Mouse (Mus musculus): ENCODE data around the gene Gjb6. TPM values are rescaled to one million over a fixed set of nuclear protein-coding genes. Genes with fewer than 3 reads are reported as not detected.

The Gjb6 gene
- polyA plus RNA-seq, 1 experiment: not detected

DNA sequence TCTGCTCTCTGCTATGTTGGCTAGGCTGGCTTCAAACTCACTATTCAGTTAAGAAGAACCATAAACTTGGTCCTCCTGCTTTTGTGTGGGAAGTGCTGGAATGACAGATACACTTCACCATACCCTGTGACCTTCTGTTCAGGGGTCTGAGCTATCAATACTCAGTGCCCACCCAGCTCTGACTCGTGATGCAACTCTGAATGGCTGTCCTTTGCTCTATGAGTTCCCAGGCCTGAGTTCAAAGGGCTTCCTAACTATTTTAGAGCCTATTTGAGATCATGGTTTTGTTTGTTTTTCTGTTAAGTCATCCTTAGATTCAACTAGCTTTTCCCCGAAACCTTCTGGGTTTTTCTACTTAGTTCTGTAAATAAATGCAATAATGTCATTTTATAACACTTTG, 43.4 kb downstream of the Gjb6 start:
- Histone ChIP-seq H3K27me3 (ENCODE audit: control insufficient read depth, insufficient read depth, low read length) (no peaks in the 10 kb centered on the region), H3K4me1 (ENCODE audit: control insufficient read depth, insufficient read depth, insufficient read length, low read length) (peaks cover 10% of the 10 kb centered on the region; the same call in 1 of the 2 replicates), H3K36me3 (ENCODE audit: control insufficient read depth, insufficient read depth, low read length) (no peaks in the 10 kb centered on the region), H3K4me3 (ENCODE audit: low read depth, low read length) (no peak overlapping the region), H3K27ac (ENCODE audit: insufficient read depth, low read depth, low read length) (peak overlapping the region; percentile 64)
- 40% methylated on average over 2 of the region's 2 CpGs for WGBS
- TF ChIP-seq POLR2A (IDR thresholded peaks at IDR 0.05; ENCODE audit: low read depth, low read length) (no peak), CTCF (IDR thresholded peaks at IDR 0.05; ENCODE audit: extremely low read depth, insufficient read length, insufficient replicate concordance, low read depth, low read length) (no peak)

- H3K27ac ChIP-seq (ENCODE audit: insufficient read depth, low read depth, low read length): peak overlapping the region; percentile 64
- 37% methylated on average over 7 of the region's 7 CpGs for WGBS
Observed at GRCm38 (mm10) chr14:57089107-57089506, 44.3 kb downstream of the Gjb6 start.

GRCm38 (mm10) chr14:57084180-57084668, 49.2 kb downstream of the Gjb6 start:
- H3K36me3 ChIP-seq (ENCODE audit: control insufficient read depth, insufficient read depth, low read length): no peaks in the 10 kb centered on the region
- H3K4me1 ChIP-seq (ENCODE audit: control insufficient read depth, insufficient read depth, insufficient read length, low read length): peaks cover 17% of the 10 kb centered on the region
- no peak overlapping the region for H3K4me3 ChIP-seq (ENCODE audit: low read depth, low read length)
- peak overlapping the region; percentile 50 for H3K27ac ChIP-seq (ENCODE audit: insufficient read depth, low read depth, low read length)
- 4% methylated on average over 11 of the region's 11 CpGs for WGBS
- no peak for TF ChIP-seq CTCF (IDR thresholded peaks at IDR 0.05; ENCODE audit: extremely low read depth, insufficient read length, insufficient replicate concordance, low read depth, low read length)
- TF ChIP-seq POLR2A (IDR thresholded peaks at IDR 0.05; ENCODE audit: low read depth, low read length): no peak
- no peaks in the 10 kb centered on the region for H3K27me3 ChIP-seq (ENCODE audit: control insufficient read depth, insufficient read depth, low read length)

More at GRCm38 (mm10) chr14:57089107-57089506, 44.3 kb downstream of the Gjb6 start:
- Histone ChIP-seq H3K4me1 (ENCODE audit: control insufficient read depth, insufficient read depth, insufficient read length, low read length) (peaks cover 17% of the 10 kb centered on the region; the same call in 1 of the 2 replicates), H3K4me3 (ENCODE audit: low read depth, low read length) (no peak overlapping the region), H3K36me3 (ENCODE audit: control insufficient read depth, insufficient read depth, low read length) (no peaks in the 10 kb centered on the region), H3K27me3 (ENCODE audit: control insufficient read depth, insufficient read depth, low read length) (no peaks in the 10 kb centered on the region)
- TF ChIP-seq CTCF (IDR thresholded peaks at IDR 0.05; ENCODE audit: extremely low read depth, insufficient read length, insufficient replicate concordance, low read depth, low read length) (no peak), POLR2A (IDR thresholded peaks at IDR 0.05; ENCODE audit: low read depth, low read length) (no peak)

DNA sequence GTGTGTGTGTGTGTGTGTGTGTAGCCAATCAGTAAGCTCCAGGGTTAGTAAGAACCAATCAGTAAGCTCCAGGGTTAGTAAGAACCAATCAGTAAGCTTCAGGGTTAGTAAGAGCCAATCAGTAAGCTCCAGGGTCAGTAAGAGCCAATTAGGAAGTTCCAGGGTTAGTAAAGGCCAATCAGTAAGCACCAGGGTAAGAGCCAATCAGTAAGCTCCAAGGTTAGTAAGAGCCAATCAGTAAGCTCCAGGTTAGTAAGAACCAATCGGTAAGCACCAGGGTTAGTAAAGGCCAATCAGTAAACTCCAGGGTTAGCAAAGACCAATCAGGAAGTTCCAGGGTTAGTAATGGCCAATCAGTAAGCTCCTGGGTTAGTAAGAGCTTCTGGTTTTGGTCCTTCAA, 50.5 kb downstream of the Gjb6 start:
- TF ChIP-seq POLR2A (IDR thresholded peaks at IDR 0.05; ENCODE audit: low read depth, low read length) (no peak), CTCF (IDR thresholded peaks at IDR 0.05; ENCODE audit: extremely low read depth, insufficient read length, insufficient replicate concordance, low read depth, low read length) (no peak)
- 96% methylated on average over 1 of the region's 1 CpGs for WGBS

DNA sequence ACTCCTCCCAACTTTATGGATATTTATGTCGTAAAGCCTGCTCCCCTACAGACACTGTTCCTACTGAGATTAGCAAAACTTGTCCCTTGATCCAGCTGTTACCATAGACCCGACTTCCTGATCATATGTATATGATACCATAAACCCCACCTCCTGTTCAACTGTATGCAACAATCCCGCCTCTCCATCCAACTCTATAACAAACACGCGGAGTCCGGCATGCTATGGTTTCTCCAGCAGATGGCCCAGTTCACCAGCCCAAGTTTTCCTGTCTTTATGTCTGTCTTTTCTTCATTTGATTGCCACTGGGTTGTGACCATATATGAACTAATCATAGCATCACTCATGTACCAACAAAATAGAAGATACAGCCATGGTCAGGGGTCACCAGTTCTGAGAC, 57.9 kb downstream of the Gjb6 start:
- WGBS: 22% methylated on average over 6 of the region's 6 CpGs
- no peak for TF ChIP-seq POLR2A (IDR thresholded peaks at IDR 0.05; ENCODE audit: low read depth, low read length)
- peak; percentile 56; the same call in 1 of the 2 replicates for TF ChIP-seq CTCF (IDR thresholded peaks at IDR 0.05; ENCODE audit: extremely low read depth, insufficient read length, insufficient replicate concordance, low read depth, low read length)
- no peaks in the 10 kb centered on the region for H3K27me3 ChIP-seq (ENCODE audit: control insufficient read depth, insufficient read depth, low read length)
- H3K4me3 ChIP-seq (ENCODE audit: low read depth, low read length): no peak overlapping the region
- peaks cover 5% of the 10 kb centered on the region; the same call in 1 of the 2 replicates for H3K4me1 ChIP-seq (ENCODE audit: control insufficient read depth, insufficient read depth, insufficient read length, low read length)
- no peak overlapping the region for H3K27ac ChIP-seq (ENCODE audit: insufficient read depth, low read depth, low read length)
- no peaks in the 10 kb centered on the region for H3K36me3 ChIP-seq (ENCODE audit: control insufficient read depth, insufficient read depth, low read length)

More for the DNA sequence above, 50.5 kb downstream of the Gjb6 start:
- Histone ChIP-seq H3K4me3 (ENCODE audit: low read depth, low read length) (no peak overlapping the region), H3K36me3 (ENCODE audit: control insufficient read depth, insufficient read depth, low read length) (no peaks in the 10 kb centered on the region), H3K4me1 (ENCODE audit: control insufficient read depth, insufficient read depth, insufficient read length, low read length) (peaks cover 13% of the 10 kb centered on the region), H3K27me3 (ENCODE audit: control insufficient read depth, insufficient read depth, low read length) (no peaks in the 10 kb centered on the region), H3K27ac (ENCODE audit: insufficient read depth, low read depth, low read length) (no peak overlapping the region)

Other genes with a start within 250 kb of the Gjb6 start
- 0.57 and 1.6 TPM in 2 replicates for gene Zmym2, start 247.0 kb downstream of the Gjb6 start, polyA plus RNA-seq (2012; rRNA removed)
- gene Gja3, start 75.5 kb downstream of the Gjb6 start, polyA plus RNA-seq (2012; rRNA removed): 0.04 TPM in 1 of 2 replicates, not detected in the other
- gene Gjb2, start 28.9 kb downstream of the Gjb6 start, polyA plus RNA-seq (2012; rRNA removed): 4.7 and 5.5 TPM in 2 replicates
- gene Gm4491, start 17.7 kb downstream of the Gjb6 start, polyA plus RNA-seq (2012; rRNA removed): not detected in 2 replicates